Mouse (Mus musculus): ENCODE measurements around the gene Gm47996.

- TF ChIP-seq GATA1 (IDR thresholded peaks at IDR 0.05; ENCODE audit: borderline replicate concordance, low read length) (no peak), FLI1 (IDR thresholded peaks at IDR 0.05; ENCODE audit: low read length) (no peak)
These were observed 32.0 kb upstream of the Gm47996 start for GRCm38 (mm10) chr1:151177937-151178271.

Measured in megakaryocyte, embryonic 14.5 days (primary cell).